Mouse (Mus musculus) c-Kit-positive CD71-negative TER-119-negative erythroid progenitor cells, embryonic 14.5 days (primary cell): ENCODE measurements around the gene Errfi1.
"Not testable (repeated sequence)": the region's sequence is repeated elsewhere in the genome, so short reads cannot be mapped to it uniquely, and the experiment has no call there.

ENCODE experiments used
- DNase-seq: peaks from one replicate; pipeline ENCODE4 v3.0.0-alpha.2; 2013; ENCODE audit warnings: low read depth

Errfi1 gene

GRCm38 (mm10) chr4:150882632-150883031, 28.9 kb downstream of the Errfi1 start:
- no peak for DNase-seq

- DNase-seq = no peak
These were observed 34.2 kb downstream of the Errfi1 start for GRCm38 (mm10) chr4:150887903-150888302.

- no peak for DNase-seq
These were observed 34.8 kb downstream of the Errfi1 start for GRCm38 (mm10) chr4:150888492-150888891.

GRCm38 (mm10) chr4:150889273-150889954, 35.7 kb downstream of the Errfi1 start:
- DNase-seq = no peak

- DNase-seq = no peak
These were observed 36.2 kb downstream of the Errfi1 start for GRCm38 (mm10) chr4:150889955-150890315.

GRCm38 (mm10) chr4:150891308-150891707, 37.6 kb downstream of the Errfi1 start:
- no peak for DNase-seq

- DNase-seq = no peak
These were observed 41.2 kb downstream of the Errfi1 start for GRCm38 (mm10) chr4:150894718-150895501.

GRCm38 (mm10) chr4:150896896-150897624, 43.3 kb downstream of the Errfi1 start:
- no peak for DNase-seq

GRCm38 (mm10) chr4:150898716-150899365, 45.1 kb downstream of the Errfi1 start:
- DNase-seq = peak; percentile 79

- no peak for DNase-seq
These were observed 46.8 kb downstream of the Errfi1 start for GRCm38 (mm10) chr4:150900486-150900885.

GRCm38 (mm10) chr4:150901651-150902050, 47.9 kb downstream of the Errfi1 start:
- DNase-seq = peak; percentile 71

- no peak for DNase-seq
These were observed 48.3 kb downstream of the Errfi1 start for GRCm38 (mm10) chr4:150902062-150902461.

GRCm38 (mm10) chr4:150903091-150903742, 49.5 kb downstream of the Errfi1 start:
- no peak for DNase-seq

GRCm38 (mm10) chr4:150907099-150907498, 53.4 kb downstream of the Errfi1 start:
- DNase-seq = no peak

- DNase-seq = not testable (repeated sequence)
These were observed 54.8 kb downstream of the Errfi1 start for GRCm38 (mm10) chr4:150908512-150908911.

GRCm38 (mm10) chr4:150909451-150910156, 55.9 kb downstream of the Errfi1 start:
- peak; percentile 95 for DNase-seq

- no peak for DNase-seq
These were observed 56.6 kb downstream of the Errfi1 start for GRCm38 (mm10) chr4:150910164-150910951.

- no peak for DNase-seq
These were observed 60.0 kb downstream of the Errfi1 start for GRCm38 (mm10) chr4:150913743-150914142.

GRCm38 (mm10) chr4:150914290-150914733, 60.6 kb downstream of the Errfi1 start, which contains the start of the genes Park7 and Tnfrsf9:
Gene Park7 (minus strand): TSS chr4:150914437.
Gene Tnfrsf9 (plus strand): TSS chr4:150914562.
- DNase-seq = peak; percentile 91
